Mouse (Mus musculus) E14TG2a.4 (cell line): ENCODE data around the gene Alg5.
A peak's percentile ranks its signal among the peaks of the same experiment; 100 is the strongest.

Experiments
- H3K27me3 ChIP-seq: 2 replicates; pipeline ENCODE4 v1.6.1; 2014; ENCODE audit warnings: low read length, control low read depth; ENCODE audit not compliant: insufficient read depth
- H3K36me3 ChIP-seq: 2 replicates; pipeline ENCODE4 v1.6.1; 2014; ENCODE audit warnings: low read length, control low read depth; ENCODE audit not compliant: insufficient read depth
- H3K4me1 ChIP-seq: replicated peaks from 2 replicates; pipeline ENCODE4 v1.6.1; 2014; ENCODE audit warnings: low read depth, low read length, control low read depth
- H3K4me3 ChIP-seq: replicated peaks from 2 replicates; pipeline ENCODE4 v1.5.1; 2014; ENCODE audit warnings: mild to moderate bottlenecking, low read length
- H3K9me3 ChIP-seq: 2 replicates; pipeline ENCODE4 v1.6.1; 2014; ENCODE audit warnings: low read length, control low read depth
- CTCF ChIP-seq: conservative IDR thresholded peaks from 2 replicates; pipeline ENCODE4 v1.5.1; 2014; ENCODE audit warnings: low read length
- NANOG ChIP-seq: IDR thresholded peaks from 2 replicates; pipeline ENCODE4 v1.6.1; 2014; ENCODE audit warnings: borderline replicate concordance, low read length, mixed read lengths
- POU5F1 ChIP-seq: IDR thresholded peaks from 2 replicates; pipeline ENCODE4 v1.6.1; 2014; ENCODE audit warnings: low read length, borderline replicate concordance

Gene Alg5

DNA sequence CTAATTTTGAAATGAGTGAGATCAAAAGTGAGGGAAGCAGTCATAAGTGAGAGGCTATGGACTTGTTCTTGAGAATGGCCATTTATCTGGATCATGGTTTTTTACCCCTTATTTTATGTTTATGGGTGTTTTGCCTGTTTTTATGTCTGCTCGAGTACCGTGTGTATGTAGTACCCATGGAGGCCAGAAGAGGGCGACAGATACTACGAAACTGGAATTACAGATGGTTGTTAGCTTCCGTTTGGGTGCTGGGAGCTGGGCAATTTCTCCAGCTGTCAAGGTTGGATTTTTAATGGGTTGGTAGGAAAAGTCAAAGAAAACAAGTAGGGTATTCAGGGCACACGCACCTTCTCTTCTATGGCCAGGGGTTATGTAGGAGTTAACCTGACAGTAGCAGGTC lies 58.4 kb downstream of the Alg5 start:
- H3K4me1 ChIP-seq, result peaks cover 14% of the 10 kb centered on the region
- no peaks in the 10 kb centered on the region for H3K36me3 ChIP-seq
- H3K27me3 ChIP-seq, result peaks cover 33% of the 10 kb centered on the region
- TF ChIP-seq NANOG (no peak), POU5F1 (no peak), CTCF (peak; percentile 82)
- peaks cover 7% of the 10 kb centered on the region; the same call in 1 of the 2 replicates for H3K9me3 ChIP-seq
- H3K4me3 ChIP-seq, result no peak overlapping the region

GRCm38 (mm10) chr3:54795379-54795778 lies 60.0 kb downstream of the Alg5 start:
- Histone ChIP-seq H3K4me1 (peaks cover 14% of the 10 kb centered on the region), H3K4me3 (no peak overlapping the region), H3K27me3 (peaks cover 43% of the 10 kb centered on the region), H3K36me3 (no peaks in the 10 kb centered on the region), H3K9me3 (peaks cover 7% of the 10 kb centered on the region; the same call in 1 of the 2 replicates)
- TF ChIP-seq CTCF (peak; percentile 49), POU5F1 (no peak)

GRCm38 (mm10) chr3:54795806-54796205 lies 60.5 kb downstream of the Alg5 start:
- peaks cover 7% of the 10 kb centered on the region; the same call in 1 of the 2 replicates for H3K9me3 ChIP-seq
- no peaks in the 10 kb centered on the region for H3K36me3 ChIP-seq
- peaks cover 45% of the 10 kb centered on the region for H3K27me3 ChIP-seq
- H3K4me3 ChIP-seq, result no peak overlapping the region
- H3K4me1 ChIP-seq, result peaks cover 14% of the 10 kb centered on the region
- TF ChIP-seq NANOG (no peak), CTCF (peak; percentile 78), POU5F1 (no peak)

DNA sequence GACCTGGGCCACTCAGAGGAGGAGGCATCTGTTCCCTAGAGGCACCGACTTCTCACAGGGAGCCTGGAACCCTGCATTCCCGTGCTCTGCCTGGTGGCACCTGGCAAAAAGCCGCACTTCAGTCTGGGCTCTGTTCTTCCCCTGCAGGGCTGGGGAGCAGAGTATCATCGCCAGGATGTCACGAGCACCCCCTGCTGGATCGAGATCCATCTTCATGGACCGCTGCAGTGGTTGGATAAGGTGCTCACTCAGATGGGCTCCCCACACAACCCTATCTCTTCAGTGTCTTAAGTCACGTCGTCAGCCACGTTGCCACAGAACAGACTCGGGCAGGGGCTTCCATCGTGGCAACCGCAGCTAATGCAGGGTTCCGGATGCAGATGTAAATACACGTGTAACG lies 61.9 kb downstream of the Alg5 start:
- Histone ChIP-seq H3K4me1 (peaks cover 14% of the 10 kb centered on the region), H3K36me3 (no peaks in the 10 kb centered on the region), H3K4me3 (peak overlapping the region; percentile 26), H3K9me3 (peaks cover 7% of the 10 kb centered on the region; the same call in 1 of the 2 replicates), H3K27me3 (peaks cover 36% of the 10 kb centered on the region)
- TF ChIP-seq NANOG (no peak), POU5F1 (no peak), CTCF (peak; percentile 8; the same call in 1 of the 2 replicates)
